Mouse (Mus musculus) heart, embryonic 14.5 days (tissue): ENCODE data around the gene Kcne1. TPM values are rescaled to one million over a fixed set of nuclear protein-coding genes. Genes with fewer than 3 reads are reported as not detected.

Experiments
- ATAC-seq: fragments of 200-750 bp; cut with Nextera tagmentation; 2 replicates; pipeline ENCODE4 v1.8.0; 2017; ENCODE audit warnings: low read depth, moderate TSS enrichment; ENCODE audit not compliant: insufficient number of reproducible peaks, insufficient read depth, low FRiP score
- H3K27ac ChIP-seq, 2 experiments: fragments of 200-500 bp in 1 of 2; fragments of 300-500 bp in 1 of 2; sonication (generic) in 1 of 2; replicated peaks in 1 of 2; 2 replicates each; pipeline ENCODE4 v1.5.1; 2012 to 2014; ENCODE audit warnings: low read depth in 2 of 2, low read length in 2 of 2, control low read depth in 1 of 2, mild to moderate bottlenecking in 1 of 2, mixed read lengths in 1 of 2; ENCODE audit not compliant: control insufficient read depth in 1 of 2, insufficient read depth in 1 of 2
- H3K27me3 ChIP-seq: fragments of 300-500 bp; sonication (generic); 2 replicates; pipeline ENCODE4 v1.6.1; 2014; ENCODE audit warnings: mild to moderate bottlenecking, low read length, control low read depth; ENCODE audit not compliant: control insufficient read depth, insufficient read depth
- H3K36me3 ChIP-seq: fragments of 300-500 bp; sonication (generic); 2 replicates; pipeline ENCODE4 v1.6.1; 2014; ENCODE audit warnings: mild to moderate bottlenecking, control low read depth, low read length, mixed read lengths; ENCODE audit not compliant: control insufficient read depth, insufficient read depth
- H3K4me1 ChIP-seq, 2 experiments: fragments of 200-500 bp in 1 of 2; fragments of 300-500 bp in 1 of 2; sonication (generic) in 1 of 2; 2 replicates each; pipeline ENCODE4 v1.6.1; 2012 to 2014; ENCODE audit warnings: low read length in 2 of 2, control low read depth in 1 of 2, mixed read lengths in 1 of 2; ENCODE audit not compliant: control insufficient read depth in 2 of 2, insufficient read depth in 2 of 2
- H3K4me2 ChIP-seq: fragments of 300-500 bp; sonication (generic); 2 replicates; pipeline ENCODE4 v1.6.1; 2014; ENCODE audit warnings: mild to moderate bottlenecking, low read length
- H3K4me3 ChIP-seq, 2 experiments: fragments of 200-500 bp in 1 of 2; fragments of 300-500 bp in 1 of 2; sonication (generic) in 1 of 2; 2 replicates each; pipeline ENCODE4 v1.5.1; 2012 to 2014; ENCODE audit warnings: low read length in 2 of 2, mild to moderate bottlenecking in 2 of 2, control low read depth in 1 of 2, low read depth in 1 of 2, moderate library complexity in 1 of 2; ENCODE audit not compliant: control insufficient read depth in 1 of 2, insufficient read depth in 1 of 2
- H3K9ac ChIP-seq: fragments of 300-500 bp; sonication (generic); 2 replicates; pipeline ENCODE4 v1.6.1; 2014; ENCODE audit warnings: mild to moderate bottlenecking, low read length
- H3K9me3 ChIP-seq: fragments of 300-500 bp; sonication (generic); 2 replicates; pipeline ENCODE4 v1.6.1; 2016; ENCODE audit warnings: low read length, control low read depth; ENCODE audit not compliant: control insufficient read depth
- WGBS: fragments of 180-500 bp; shearing (Covaris S2); extraction: QIAGEN DNeasy Blood & Tissue Kit; methylation state at CpG from one replicate; pipeline ENCODE4 v1.1.7; 2014; 5-methylcytosine and 5-hydroxymethylcytosine counted together
- polyA plus RNA-seq: library from polyadenylated mRNA; unstranded; fragments of >200 nt; fragmentation: Nextera tagmentation; extraction: Ambion mirVana; gene quantifications from 2 replicates; pipeline ENCODE4 v1.2.1, GENCODE M21; 2014

Gene Kcne1
- polyA plus RNA-seq, 1 experiment from 2014 or later, result 199 TPM

DNA sequence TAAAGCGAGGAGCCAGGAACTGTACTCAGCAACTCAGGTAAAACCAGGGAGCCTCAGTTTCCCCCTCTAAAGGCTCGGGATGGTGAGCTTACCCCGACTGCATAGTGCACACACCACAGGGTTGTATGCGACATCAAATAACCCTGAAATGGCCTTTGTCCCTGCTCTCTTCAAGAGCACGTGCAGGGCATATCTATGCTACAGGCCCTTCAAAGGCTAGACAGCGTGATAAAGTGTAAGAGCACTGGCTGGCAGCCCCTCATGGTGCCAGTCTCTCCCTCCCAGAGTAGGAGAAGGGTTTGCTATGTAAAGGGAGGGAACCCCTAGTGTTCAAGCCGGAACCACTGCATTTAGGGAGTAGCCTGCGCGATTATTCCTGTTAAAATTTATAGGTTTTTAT, 2.2 kb downstream of the Kcne1 start:
- Histone ChIP-seq H3K4me3 (peak overlapping the region in 1 of 2 experiments; percentile 1; a peak in 1 of 4 replicates), H3K9me3 (no peaks in the 10 kb centered on the region), H3K4me2 (peak overlapping the region; percentile 64), H3K4me1 (peaks cover 40 to 51% of the 10 kb centered on the region in 2 experiments), H3K9ac (peak overlapping the region; percentile 69), H3K27ac (peak overlapping the region; percentile 54 to 90), H3K27me3 (no peaks in the 10 kb centered on the region), H3K36me3 (0 out of 2 replicates have a peak, but pooled peaks cover 3% of the 10 kb centered on the region)
- 49% methylated on average over 9 of the region's 9 CpGs for WGBS
- ATAC-seq, result no peak

DNA sequence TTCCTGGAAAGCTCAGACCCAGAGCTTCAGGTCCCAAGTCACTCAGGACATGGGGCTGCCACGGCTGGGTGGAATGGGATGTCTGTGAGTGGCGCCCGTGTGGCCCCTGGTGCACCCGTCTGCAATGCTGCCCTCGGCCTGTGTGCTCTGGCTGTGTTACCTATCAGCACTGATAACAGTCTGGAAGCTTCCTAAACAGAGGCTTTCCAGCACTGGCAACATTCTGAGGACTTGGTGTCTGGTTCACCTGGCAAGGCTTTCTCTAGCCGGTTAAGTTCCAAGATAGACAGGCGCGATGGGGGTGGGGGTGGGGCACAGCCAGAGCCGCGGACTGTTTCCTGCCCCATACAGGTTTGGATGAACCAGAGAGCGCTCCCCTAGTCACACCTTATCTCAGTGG, 3.3 kb downstream of the Kcne1 start:
- H3K36me3 ChIP-seq, result 0 out of 2 replicates have a peak, but pooled peaks cover 3% of the 10 kb centered on the region
- H3K9me3 ChIP-seq, result no peaks in the 10 kb centered on the region
- H3K27ac ChIP-seq, result peak overlapping the region; percentile 54 to 90
- H3K4me2 ChIP-seq, result peak overlapping the region; percentile 64
- H3K4me3 ChIP-seq, result no peak overlapping the region
- no peak for ATAC-seq
- peaks cover 40 to 51% of the 10 kb centered on the region in 2 experiments for H3K4me1 ChIP-seq
- H3K9ac ChIP-seq, result peak overlapping the region; percentile 69
- WGBS, result 17% methylated on average over 11 of the region's 11 CpGs
- H3K27me3 ChIP-seq, result no peaks in the 10 kb centered on the region

- Histone ChIP-seq H3K9ac (peak overlapping the region; percentile 69), H3K4me3 (no peak overlapping the region), H3K4me1 (peaks cover 40 to 52% of the 10 kb centered on the region in 2 experiments), H3K27ac (peak overlapping the region; percentile 54 to 90), H3K36me3 (0 out of 2 replicates have a peak, but pooled peaks cover 3% of the 10 kb centered on the region), H3K27me3 (no peaks in the 10 kb centered on the region), H3K4me2 (peak overlapping the region; percentile 64; the same call in 1 of the 2 replicates), H3K9me3 (no peaks in the 10 kb centered on the region)
- no peak for ATAC-seq
- WGBS, result 64% methylated on average over 5 of the region's 5 CpGs
These were observed 3.9 kb downstream of the Kcne1 start for GRCm38 (mm10) chr16:92355366-92355765.

GRCm38 (mm10) chr16:92353897-92354296, 5.4 kb downstream of the Kcne1 start:
- Histone ChIP-seq H3K4me3 (no peak overlapping the region), H3K4me1 (peaks cover 36 to 53% of the 10 kb centered on the region in 2 experiments), H3K27ac (no peak overlapping the region), H3K4me2 (no peak overlapping the region), H3K9ac (no peak overlapping the region), H3K27me3 (no peaks in the 10 kb centered on the region), H3K9me3 (no peaks in the 10 kb centered on the region), H3K36me3 (0 out of 2 replicates have a peak, but pooled peaks cover 3% of the 10 kb centered on the region)
- 87% methylated on average over 2 of the region's 2 CpGs for WGBS
- ATAC-seq, result no peak

GRCm38 (mm10) chr16:92353295-92353694, 6.0 kb downstream of the Kcne1 start:
- Histone ChIP-seq H3K36me3 (peaks cover 7% of the 10 kb centered on the region), H3K9me3 (no peaks in the 10 kb centered on the region), H3K9ac (no peak overlapping the region), H3K27ac (no peak overlapping the region), H3K4me1 (peaks cover 33 to 47% of the 10 kb centered on the region in 2 experiments), H3K27me3 (no peaks in the 10 kb centered on the region), H3K4me3 (no peak overlapping the region), H3K4me2 (no peak overlapping the region)
- WGBS, result 91% methylated on average over 12 of the region's 12 CpGs
- no peak for ATAC-seq

DNA sequence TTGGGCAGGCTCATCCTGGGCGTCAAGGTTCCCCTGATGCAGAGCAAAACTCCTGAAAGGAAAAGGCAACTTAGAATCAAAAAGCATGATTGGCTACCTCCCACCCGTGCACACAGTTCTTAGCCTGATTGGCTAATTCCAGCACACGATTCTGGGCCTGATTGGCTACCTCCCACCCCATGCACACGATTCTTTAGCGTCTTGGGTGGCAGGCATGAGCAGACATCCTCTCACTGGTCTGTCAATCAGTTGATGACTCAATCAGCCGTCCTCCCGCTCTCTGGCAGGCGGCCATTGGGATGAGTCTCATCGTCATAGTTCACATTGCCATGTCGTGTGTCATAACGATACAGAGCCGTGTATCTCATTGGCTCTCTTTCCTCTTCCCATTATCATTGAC, 10.3 kb downstream of the Kcne1 start:
- H3K4me3 ChIP-seq, result no peak overlapping the region
- peaks cover 22 to 28% of the 10 kb centered on the region in 2 experiments for H3K4me1 ChIP-seq
- H3K36me3 ChIP-seq, result peaks cover 10% of the 10 kb centered on the region
- H3K27me3 ChIP-seq, result no peaks in the 10 kb centered on the region
- 73% methylated on average over 12 of the region's 12 CpGs for WGBS
- H3K9ac ChIP-seq, result no peak overlapping the region
- no peak overlapping the region for H3K4me2 ChIP-seq
- no peak for ATAC-seq
- H3K9me3 ChIP-seq, result no peaks in the 10 kb centered on the region
- H3K27ac ChIP-seq, result no peak overlapping the region

GRCm38 (mm10) chr16:92346297-92346916, 12.9 kb downstream of the Kcne1 start:
- peak; percentile 78 for ATAC-seq
- H3K27me3 ChIP-seq, result no peaks in the 10 kb centered on the region
- peaks cover 7% of the 10 kb centered on the region for H3K36me3 ChIP-seq
- H3K4me2 ChIP-seq, result peak overlapping the region; percentile 51
- H3K27ac ChIP-seq, result peak overlapping the region; percentile 96 to 99
- H3K4me1 ChIP-seq, result peaks cover 24 to 33% of the 10 kb centered on the region in 2 experiments
- 23% methylated on average over 13 of the region's 13 CpGs for WGBS
- 0 out of 4 replicates have a peak overlapping the region, but pooled peaks of 1 of the 2 experiments have one; percentile 12 for H3K4me3 ChIP-seq
- H3K9ac ChIP-seq, result peak overlapping the region; percentile 73
- no peaks in the 10 kb centered on the region for H3K9me3 ChIP-seq
